Mouse (Mus musculus) bone marrow, adult 2 months (tissue): ENCODE measurements around the gene Hist1h4d.
A peak's percentile ranks its signal among the peaks of the same experiment; 100 is the strongest.

Source experiments
- CTCF ChIP-seq: fragments of 200-500 bp; IDR thresholded peaks from 2 replicates; pipeline ENCODE4 v1.5.1; 2011; ENCODE audit warnings: low read length, control low read depth; ENCODE audit not compliant: control insufficient read depth, insufficient read depth
- POLR2A ChIP-seq: fragments of 200-500 bp; IDR thresholded peaks from 2 replicates; pipeline ENCODE4 v1.6.1; 2011; ENCODE audit warnings: low read depth, mild to moderate bottlenecking, control low read depth, low read length, borderline replicate concordance; ENCODE audit not compliant: control insufficient read depth

DNA sequence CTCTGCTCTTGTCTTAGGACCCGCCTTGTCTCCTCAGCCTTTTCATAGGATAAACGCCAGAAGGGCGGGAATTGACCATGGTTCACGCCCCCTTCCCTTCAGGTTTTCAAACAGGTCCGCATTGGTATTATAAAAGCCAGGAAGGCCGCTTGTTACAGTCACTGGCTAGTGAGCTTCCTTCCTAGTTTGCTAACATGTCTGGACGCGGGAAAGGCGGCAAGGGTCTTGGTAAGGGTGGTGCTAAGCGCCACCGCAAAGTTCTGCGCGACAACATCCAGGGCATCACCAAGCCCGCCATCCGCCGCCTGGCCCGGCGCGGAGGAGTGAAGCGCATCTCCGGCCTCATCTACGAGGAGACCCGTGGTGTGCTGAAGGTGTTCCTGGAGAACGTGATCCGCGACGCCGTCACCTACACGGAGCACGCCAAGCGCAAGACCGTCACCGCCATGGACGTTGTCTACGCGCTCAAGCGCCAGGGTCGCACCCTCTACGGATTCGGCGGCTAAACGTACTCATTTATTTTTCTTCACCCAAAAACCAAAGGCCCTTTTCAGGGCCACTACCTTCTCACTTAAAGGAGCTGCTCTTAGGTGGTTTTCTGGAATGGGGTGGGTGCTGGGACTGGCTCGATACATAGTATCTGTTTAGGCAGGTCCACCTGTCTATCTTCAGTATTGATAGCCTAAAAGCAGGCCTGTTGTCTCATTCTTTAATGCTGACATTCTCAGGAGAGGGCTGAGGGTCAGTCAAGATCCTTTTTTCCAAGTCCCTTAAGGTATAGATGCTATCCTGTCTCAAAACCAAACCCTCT lies at the start of gene Hist1h4d:
- TF ChIP-seq CTCF (no peak), POLR2A (peak; percentile 100)
